Mouse (Mus musculus) kidney, postnatal 14 days (tissue): ENCODE measurements around the gene Cdhr1.

Source experiments
- DNase-seq: peaks from one replicate; pipeline ENCODE4 v3.0.0; 2022; ENCODE audit warnings: mixed read lengths

The Cdhr1 gene

DNA sequence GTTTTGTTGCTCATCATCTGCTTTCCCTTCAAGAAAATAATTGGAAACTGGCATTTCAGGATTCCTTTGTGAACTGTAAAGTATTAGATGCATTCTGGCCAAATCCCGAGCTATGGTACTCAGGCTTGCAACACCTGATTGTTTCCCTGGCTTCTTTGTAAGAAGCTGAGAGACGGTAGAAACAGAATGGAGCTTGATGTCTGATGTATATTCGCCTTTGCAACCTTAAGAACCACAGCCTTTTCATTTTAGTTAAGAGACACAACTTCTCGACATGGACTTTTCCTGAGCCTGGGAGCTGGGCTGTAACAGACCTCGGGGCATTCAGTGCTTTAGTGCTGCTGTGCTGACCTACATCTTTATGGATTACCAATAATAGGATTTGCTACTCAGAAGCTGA lies 30.5 kb downstream of the Cdhr1 start, which contains the start of gene Lrit2:
Gene Lrit2, plus strand, starts transcription at position 301 of the 400 bp plus-strand sequence.
- no peak for DNase-seq

DNA sequence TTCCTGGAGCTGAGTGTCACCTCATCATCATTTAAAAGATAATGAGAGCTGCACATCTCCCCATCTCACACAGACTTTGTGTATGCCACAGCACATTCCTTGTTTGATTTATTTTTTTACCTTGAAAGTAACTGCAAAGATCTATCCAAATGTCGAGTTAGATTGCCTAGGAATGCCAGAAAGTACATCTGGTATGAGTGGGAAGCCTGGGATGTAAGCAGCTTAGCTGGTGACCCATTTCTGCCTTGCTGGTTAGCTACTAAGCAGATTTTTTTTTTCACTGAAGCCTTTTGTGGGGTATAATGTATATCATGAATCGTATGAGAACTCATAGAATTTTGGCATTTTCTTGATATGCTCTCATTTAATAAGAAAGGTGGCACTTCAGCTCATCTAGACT lies 31.5 kb downstream of the Cdhr1 start:
- no peak for DNase-seq

DNA sequence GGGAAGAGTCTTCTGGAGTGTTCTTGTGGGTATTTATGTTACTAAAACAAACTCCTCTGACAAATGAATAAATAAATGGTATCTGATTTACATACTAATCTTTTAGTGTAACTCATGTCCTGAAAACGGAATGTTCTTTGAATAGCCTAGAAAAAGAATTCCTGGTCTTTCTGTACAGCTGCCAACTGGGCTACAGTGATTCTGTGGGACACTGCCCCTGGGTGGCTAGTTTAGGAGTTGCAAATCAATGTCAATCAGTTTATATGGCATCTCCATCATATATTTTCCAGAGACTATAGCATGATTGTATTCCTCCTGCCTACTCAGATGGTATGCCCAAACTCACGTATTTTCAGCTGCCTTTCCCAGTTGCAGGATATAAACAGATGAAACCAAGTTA lies 33.3 kb downstream of the Cdhr1 start:
- DNase-seq = no peak

DNA sequence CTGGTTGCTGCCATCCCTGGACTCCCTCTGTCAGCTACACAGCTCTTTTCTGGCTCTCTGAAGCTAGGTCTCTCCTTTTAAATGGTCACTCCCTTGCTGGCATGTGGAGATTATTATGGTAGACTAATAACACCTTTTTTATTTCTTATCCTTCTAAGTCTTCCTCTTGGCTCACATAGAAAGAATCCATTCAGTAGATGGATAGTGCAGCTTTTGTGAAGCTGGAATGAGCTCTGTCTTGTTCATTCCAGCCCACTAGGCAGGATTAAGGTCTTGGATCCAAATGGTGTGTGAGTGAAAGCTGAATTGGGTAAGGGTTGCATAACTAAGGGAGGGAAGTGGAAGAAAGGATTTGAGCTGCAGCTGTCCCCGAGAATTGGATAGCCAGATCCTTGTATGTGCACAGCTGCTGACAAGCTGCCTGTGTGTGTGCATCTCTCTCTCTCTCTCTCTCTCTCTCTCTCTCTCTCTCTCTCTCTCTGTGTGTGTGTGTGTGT lies 49.2 kb downstream of the Cdhr1 start, which contains the start of gene Rgr:
Gene Rgr, minus strand, starts transcription at position 51 of the 497 bp plus-strand sequence.
- no peak for DNase-seq

DNA sequence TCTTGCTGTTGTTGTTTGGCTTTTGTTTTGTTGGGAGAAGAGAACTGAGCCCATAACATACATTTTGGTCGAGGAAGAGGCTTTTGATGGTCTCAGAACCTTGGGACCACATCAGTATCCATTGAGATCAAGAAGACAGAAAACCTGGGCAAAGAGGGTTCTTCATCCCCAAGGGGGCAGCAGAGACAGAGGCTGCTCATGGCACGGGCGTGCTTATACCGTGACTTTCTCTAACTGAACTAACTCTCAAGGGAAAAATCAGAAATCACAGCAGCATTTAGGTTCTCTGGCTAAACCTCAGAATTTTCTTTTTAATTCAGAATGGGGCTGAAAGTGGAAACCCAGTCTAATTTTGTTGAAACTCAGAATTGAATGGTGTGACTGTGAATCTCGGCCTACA lies 63.7 kb downstream of the Cdhr1 start:
- no peak for DNase-seq

DNA sequence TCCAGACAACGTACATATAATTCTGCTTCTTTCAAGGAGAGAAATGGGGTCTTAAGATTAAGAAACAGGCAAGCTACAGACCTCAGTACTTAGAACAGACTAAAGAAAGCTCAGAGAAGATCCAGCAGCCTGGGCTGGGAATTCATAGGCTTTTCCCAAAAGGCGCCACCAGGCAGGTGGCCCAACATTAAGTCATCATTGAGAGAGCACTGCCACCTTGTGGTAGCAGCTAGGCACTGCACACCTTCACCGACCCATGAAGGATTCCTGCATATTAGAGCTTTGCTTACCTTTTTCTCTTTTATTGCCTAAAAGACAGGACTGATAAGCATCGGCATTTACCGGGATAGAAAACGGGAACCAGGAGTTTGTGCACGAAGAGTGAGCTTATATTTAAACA lies 64.9 kb downstream of the Cdhr1 start:
- peak; percentile 69 for DNase-seq

DNA sequence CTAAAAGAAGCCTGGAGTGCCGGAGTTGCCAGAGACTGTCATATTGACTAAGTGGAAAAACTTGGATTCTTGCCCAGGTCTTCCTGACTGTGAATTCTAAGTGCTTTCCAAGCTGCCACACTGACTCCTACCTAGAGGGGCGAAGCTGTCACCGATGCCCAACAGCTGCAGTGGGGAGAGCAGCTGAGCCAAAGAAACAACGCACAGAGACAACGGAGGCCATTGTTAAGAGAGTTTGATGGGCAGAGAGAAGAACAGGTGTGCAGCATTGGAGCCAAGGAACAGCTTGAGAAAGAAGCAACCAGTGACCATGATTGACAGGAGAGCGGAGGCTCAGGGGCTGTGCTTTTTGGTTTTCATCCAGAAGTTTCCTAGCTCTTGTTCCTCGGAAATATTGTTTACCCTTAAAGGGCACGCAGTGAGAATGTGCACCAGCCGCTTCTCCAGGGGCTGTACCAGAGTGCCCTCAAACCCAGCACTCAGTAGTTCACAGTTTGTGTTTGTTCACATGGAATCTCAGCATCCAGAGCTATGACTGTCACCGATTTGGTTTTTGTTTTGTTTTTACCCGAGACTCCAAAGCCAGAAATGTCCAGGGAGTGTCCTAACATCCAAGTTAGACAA lies 65.6 kb downstream of the Cdhr1 start:
- no peak for DNase-seq

DNA sequence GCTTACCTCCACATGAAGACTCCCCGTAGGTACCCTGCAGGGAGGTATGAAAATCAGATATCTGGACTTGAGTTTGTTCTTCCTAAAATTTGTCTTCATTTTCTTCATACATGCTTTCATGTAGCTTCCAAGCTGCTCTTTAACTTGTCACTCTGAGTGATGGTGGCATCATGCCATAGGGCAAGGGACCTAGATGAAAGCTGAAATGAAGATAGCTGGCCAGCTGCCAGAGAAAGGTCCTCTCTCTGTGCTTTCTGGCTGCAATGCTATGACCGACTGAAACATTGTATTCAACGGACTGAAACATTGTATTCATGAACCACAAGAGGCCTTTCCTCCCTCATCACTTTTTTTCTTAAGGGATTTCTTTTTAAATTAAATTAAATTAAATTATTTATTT lies 69.6 kb downstream of the Cdhr1 start:
- DNase-seq = peak; percentile 2

DNA sequence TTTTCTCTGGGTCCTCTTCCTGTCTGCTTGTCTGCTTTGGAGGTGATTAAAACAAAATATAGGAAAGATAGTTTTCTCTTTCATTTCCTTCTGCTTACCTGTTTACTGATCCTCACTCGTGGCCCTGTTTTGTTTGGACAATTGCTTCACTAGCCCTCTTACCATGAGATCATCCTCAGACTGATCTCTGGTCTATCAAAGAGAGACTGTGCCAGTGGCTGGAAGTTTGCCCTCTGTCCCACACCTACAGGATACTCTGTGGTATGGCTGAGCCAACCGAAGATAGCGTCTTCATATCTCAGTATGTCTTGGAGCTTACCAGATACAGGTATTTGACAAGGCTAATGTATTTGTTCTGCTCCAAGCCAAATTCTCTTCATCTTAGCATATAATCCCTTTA lies 70.2 kb downstream of the Cdhr1 start:
- DNase-seq = no peak
